Mouse (Mus musculus): ENCODE data around the gene Efr3b. TPM values are rescaled to one million over a fixed set of nuclear protein-coding genes. Genes with fewer than 3 reads are reported as not detected.
"Not testable (repeated sequence)": the region's sequence is repeated elsewhere in the genome, so short reads cannot be mapped to it uniquely, and the experiment has no call there.

Gene Efr3b
- polyA plus RNA-seq, 1 experiment from 2014 or later: 1.1 TPM

GRCm38 (mm10) chr12:3944454-3945073 lies 94.2 kb downstream of the Efr3b start:
- no peak overlapping the region for H3K4me2 ChIP-seq (replicated peaks; ENCODE audit: low read depth, low read length)
- no peaks in the 10 kb centered on the region for H3K36me3 ChIP-seq (ENCODE audit: insufficient read depth, low read length)
- H3K4me1 ChIP-seq (ENCODE audit: insufficient read depth, low read depth, low read length): no peaks in the 10 kb centered on the region
- DNase-seq (ENCODE audit: low spot score) (no peak), ATAC-seq (no peak)
- no peak overlapping the region for H3K9ac ChIP-seq (replicated peaks; ENCODE audit: low read depth)
- TF ChIP-seq EP300 (IDR thresholded peaks at IDR 0.05): no peak
- TF ChIP-seq CTCF (IDR thresholded peaks at IDR 0.05): no peak
- H3K27ac ChIP-seq (ENCODE audit: low read length): no peak overlapping the region
- no peaks in the 10 kb centered on the region for H3K9me3 ChIP-seq (ENCODE audit: low read length)
- H3K4me3 ChIP-seq (ENCODE audit: low read depth, low read length): no peak overlapping the region
- H3K27me3 ChIP-seq (replicated peaks; ENCODE audit: insufficient read depth, low read length): no peaks in the 10 kb centered on the region
- WGBS: 56% methylated on average over 4 of the region's 4 CpGs

GRCm38 (mm10) chr12:3942026-3942425 lies 96.7 kb downstream of the Efr3b start:
- Histone ChIP-seq H3K36me3 (ENCODE audit: insufficient read depth, low read length) (no peaks in the 10 kb centered on the region), H3K27me3 (replicated peaks; ENCODE audit: insufficient read depth, low read length) (no peaks in the 10 kb centered on the region), H3K4me3 (ENCODE audit: low read depth, low read length) (no peak overlapping the region), H3K9ac (replicated peaks; ENCODE audit: low read depth) (no peak overlapping the region), H3K4me1 (ENCODE audit: insufficient read depth, low read depth, low read length) (no peaks in the 10 kb centered on the region), H3K27ac (ENCODE audit: low read length) (no peak overlapping the region), H3K4me2 (replicated peaks; ENCODE audit: low read depth, low read length) (no peak overlapping the region), H3K9me3 (ENCODE audit: low read length) (no peaks in the 10 kb centered on the region)
- TF ChIP-seq CTCF (IDR thresholded peaks at IDR 0.05): no peak
- TF ChIP-seq EP300 (IDR thresholded peaks at IDR 0.05): no peak
- 43% methylated on average over 11 of the region's 11 CpGs for WGBS
- ATAC-seq (no peak), DNase-seq (ENCODE audit: low spot score) (no peak)

DNA sequence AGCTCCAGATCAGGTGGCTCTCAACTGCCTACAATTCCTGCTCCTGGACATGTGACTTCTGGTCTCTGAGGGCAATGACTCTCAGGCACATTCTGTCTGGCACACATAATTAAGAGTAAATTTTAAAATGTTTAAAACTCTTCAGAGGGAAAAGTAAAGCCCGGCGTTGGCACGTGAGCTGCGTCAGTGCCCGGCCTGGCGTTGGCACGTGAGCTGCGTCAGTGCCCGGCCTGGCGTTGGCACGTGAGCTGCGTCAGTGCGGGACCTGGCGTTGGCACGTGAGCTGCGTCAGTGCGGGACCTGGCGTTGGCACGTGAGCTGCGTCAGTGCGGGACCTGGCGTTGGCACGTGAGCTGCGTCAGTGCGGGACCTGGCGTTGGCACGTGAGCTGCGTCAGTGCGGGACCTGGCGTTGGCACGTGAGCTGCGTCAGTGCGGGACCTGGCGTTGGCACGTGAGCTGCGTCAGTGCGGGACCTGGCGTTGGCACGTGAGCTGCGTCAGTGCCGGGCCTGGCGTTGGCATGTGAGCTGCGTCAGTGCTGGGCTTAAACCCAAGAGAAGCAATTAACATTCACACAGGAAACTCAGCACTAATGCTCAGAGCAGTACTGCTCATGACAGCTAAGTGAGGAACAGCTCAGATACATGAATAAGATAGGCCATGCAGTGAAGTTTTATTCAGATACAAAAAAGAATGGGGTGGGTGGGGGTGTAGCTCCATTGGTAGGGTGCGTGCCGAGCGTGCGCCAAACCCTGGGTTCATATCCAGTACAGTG lies 108.4 kb downstream of the Efr3b start:
- H3K9ac ChIP-seq (replicated peaks; ENCODE audit: low read depth); DNase-seq (ENCODE audit: low spot score); ATAC-seq; H3K36me3 ChIP-seq (ENCODE audit: insufficient read depth, low read length); H3K27me3 ChIP-seq (replicated peaks; ENCODE audit: insufficient read depth, low read length); H3K4me2 ChIP-seq (replicated peaks; ENCODE audit: low read depth, low read length); H3K27ac ChIP-seq (ENCODE audit: low read length); H3K4me3 ChIP-seq (ENCODE audit: low read depth, low read length); H3K4me1 ChIP-seq (ENCODE audit: insufficient read depth, low read depth, low read length); H3K9me3 ChIP-seq (ENCODE audit: low read length): not testable (repeated sequence)
- 84% methylated on average over 33 of the region's 47 CpGs for WGBS

GRCm38 (mm10) chr12:3928841-3929240 lies 109.9 kb downstream of the Efr3b start:
- Histone ChIP-seq H3K4me3 (ENCODE audit: low read depth, low read length) (no peak overlapping the region), H3K27me3 (replicated peaks; ENCODE audit: insufficient read depth, low read length) (no peaks in the 10 kb centered on the region), H3K4me2 (replicated peaks; ENCODE audit: low read depth, low read length) (no peak overlapping the region), H3K9me3 (ENCODE audit: low read length) (no peaks in the 10 kb centered on the region), H3K9ac (replicated peaks; ENCODE audit: low read depth) (no peak overlapping the region), H3K36me3 (ENCODE audit: insufficient read depth, low read length) (no peaks in the 10 kb centered on the region), H3K4me1 (ENCODE audit: insufficient read depth, low read depth, low read length) (no peaks in the 10 kb centered on the region), H3K27ac (ENCODE audit: low read length) (no peak overlapping the region)
- DNase-seq (ENCODE audit: low spot score) (no peak), ATAC-seq (no peak)
- no peak for TF ChIP-seq EP300 (IDR thresholded peaks at IDR 0.05)
- peak; percentile 52 for TF ChIP-seq CTCF (IDR thresholded peaks at IDR 0.05)
- 54% methylated on average over 3 of the region's 3 CpGs for WGBS

GRCm38 (mm10) chr12:3926127-3926526 lies 112.6 kb downstream of the Efr3b start:
- no peaks in the 10 kb centered on the region for H3K9me3 ChIP-seq (ENCODE audit: low read length)
- no peak for ATAC-seq
- DNase-seq (ENCODE audit: low spot score): peak; percentile 65
- no peak overlapping the region for H3K27ac ChIP-seq (ENCODE audit: low read length)
- H3K4me2 ChIP-seq (replicated peaks; ENCODE audit: low read depth, low read length): no peak overlapping the region
- H3K27me3 ChIP-seq (replicated peaks; ENCODE audit: insufficient read depth, low read length): no peaks in the 10 kb centered on the region
- H3K4me1 ChIP-seq (ENCODE audit: insufficient read depth, low read depth, low read length): no peaks in the 10 kb centered on the region
- no peak overlapping the region for H3K4me3 ChIP-seq (ENCODE audit: low read depth, low read length)
- WGBS: 0% methylated on average over 1 of the region's 1 CpGs
- H3K36me3 ChIP-seq (ENCODE audit: insufficient read depth, low read length): no peaks in the 10 kb centered on the region
- peak; percentile 84 for TF ChIP-seq CTCF (IDR thresholded peaks at IDR 0.05)
- no peak for TF ChIP-seq EP300 (IDR thresholded peaks at IDR 0.05)
- no peak overlapping the region for H3K9ac ChIP-seq (replicated peaks; ENCODE audit: low read depth)

- WGBS: 80% methylated on average over 3 of the region's 3 CpGs
- TF ChIP-seq CTCF (IDR thresholded peaks at IDR 0.05) (no peak), EP300 (IDR thresholded peaks at IDR 0.05) (no peak)
- no peak for DNase-seq (ENCODE audit: low spot score)
These were observed 119.3 kb downstream of the Efr3b start for GRCm38 (mm10) chr12:3919423-3919822.

More at GRCm38 (mm10) chr12:3919423-3919822, 119.3 kb downstream of the Efr3b start:
- Histone ChIP-seq H3K9me3 (ENCODE audit: low read length) (no peaks in the 10 kb centered on the region), H3K36me3 (ENCODE audit: insufficient read depth, low read length) (no peaks in the 10 kb centered on the region), H3K4me3 (ENCODE audit: low read depth, low read length) (no peak overlapping the region), H3K4me1 (ENCODE audit: insufficient read depth, low read depth, low read length) (no peaks in the 10 kb centered on the region), H3K9ac (replicated peaks; ENCODE audit: low read depth) (no peak overlapping the region), H3K4me2 (replicated peaks; ENCODE audit: low read depth, low read length) (no peak overlapping the region), H3K27me3 (replicated peaks; ENCODE audit: insufficient read depth, low read length) (no peaks in the 10 kb centered on the region), H3K27ac (ENCODE audit: low read length) (no peak overlapping the region)
- no peak for ATAC-seq
